ENCODE assay signal across 35 mouse cellular contexts in the genomic region with DNA sequence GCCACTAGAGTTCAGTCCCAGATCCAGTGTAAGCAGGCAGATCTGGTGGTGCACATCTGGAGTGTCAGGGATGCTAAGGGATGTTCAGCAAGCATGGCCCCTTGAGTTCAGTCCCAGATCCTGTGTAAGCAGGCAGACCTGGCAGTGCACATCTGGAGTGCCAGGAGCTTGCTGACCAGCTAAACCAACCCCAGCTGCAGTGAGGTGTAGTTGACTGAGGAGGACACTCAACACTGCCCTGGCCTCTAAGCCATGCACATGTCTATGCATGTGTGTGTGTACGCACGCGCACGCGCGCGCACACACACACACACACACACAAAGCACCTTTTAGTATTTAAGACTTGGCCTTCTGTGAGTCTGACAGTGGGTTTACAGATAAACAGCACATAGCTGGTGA.
"Had no signal": no experiment of that assay in that cellular context is flagged by ENCODE, and none has a peak within 500 bp of the region (broad histone marks: within the 10 kb centered on the region; RNA-seq: fewer than 3 reads in every experiment).

No protein-coding gene starts in this region.

- H3K9ac ChIP-seq: heart, embryonic 12.5 days; heart, embryonic 13.5 days; heart, embryonic 15.5 days; hindbrain, embryonic 12.5 days; hindbrain, embryonic 13.5 days; hindbrain, embryonic 14.5 days; hindbrain, embryonic 15.5 days; intestine, embryonic 15.5 days; kidney, embryonic 15.5 days had no signal

- DNase-seq: heart, postnatal 10 days; heart, postnatal 14 days; heart, postnatal 36 days; heart, postnatal 4 days; kidney, adult 11 months; kidney, adult 18-20 months; kidney, adult 2 months; kidney, adult 8-10 months; kidney, adult 9 months; kidney, postnatal 10 days; kidney, postnatal 14 days; kidney, postnatal 25 days; kidney, postnatal 36 days; kidney, postnatal 4 days; layer of hippocampus, adult 9-11 months; layer of hippocampus, postnatal 36 days had no signal

- H3K4me1 ChIP-seq: heart, embryonic 15.5 days; hindbrain, embryonic 12.5 days; hindbrain, embryonic 13.5 days; hindbrain, embryonic 15.5 days; intestine, embryonic 15.5 days had no signal

- H3K9me3 ChIP-seq: heart, embryonic 10.5 days; heart, embryonic 12.5 days; heart, embryonic 13.5 days; heart, embryonic 15.5 days; hindbrain, embryonic 10.5 days; hindbrain, embryonic 12.5 days; hindbrain, embryonic 13.5 days; hindbrain, embryonic 15.5 days; intestine, embryonic 15.5 days; kidney, embryonic 15.5 days had no signal

- H3K27me3 ChIP-seq: heart, embryonic 12.5 days; heart, embryonic 13.5 days; heart, embryonic 15.5 days; hindbrain, embryonic 12.5 days; hindbrain, embryonic 13.5 days; hindbrain, embryonic 15.5 days; intestine, embryonic 15.5 days; kidney, embryonic 15.5 days had no signal

- H3K4me3 ChIP-seq: heart, embryonic 10.5 days; heart, embryonic 12.5 days; heart, embryonic 13.5 days; heart, embryonic 15.5 days; hindbrain, embryonic 10.5 days; hindbrain, embryonic 12.5 days; hindbrain, embryonic 13.5 days; hindbrain, embryonic 15.5 days; intestine, embryonic 15.5 days; kidney, embryonic 15.5 days; layer of hippocampus, adult 2 months had no signal

- ATAC-seq: hindbrain, embryonic 16.5 days; hindbrain, postnatal 0 days; inflammation-experienced regulatory T-cells, adult 6 months; intestine, embryonic 15.5 days; intestine, embryonic 16.5 days; intestine, postnatal 0 days had no signal

- H3K4me2 ChIP-seq: heart, embryonic 11.5 days; heart, embryonic 12.5 days; heart, embryonic 13.5 days; heart, embryonic 15.5 days; hindbrain, embryonic 12.5 days; hindbrain, embryonic 13.5 days; hindbrain, embryonic 14.5 days; hindbrain, embryonic 15.5 days; intestine, embryonic 15.5 days; kidney, embryonic 15.5 days had no signal

- H3K27ac ChIP-seq: heart, embryonic 10.5 days; heart, embryonic 13.5 days; heart, embryonic 15.5 days; hindbrain, embryonic 10.5 days; hindbrain, embryonic 12.5 days; hindbrain, embryonic 13.5 days; hindbrain, embryonic 14.5 days; hindbrain, embryonic 15.5 days; hindbrain, postnatal 0 days; intestine, embryonic 15.5 days; kidney, embryonic 15.5 days; kidney, postnatal 0 days; layer of hippocampus, adult 2 months had no signal
